Mouse (Mus musculus) neutrophil, adult 59 days (primary cell): ENCODE measurements around the gene Iqsec2. TPM values are rescaled to one million over a fixed set of nuclear protein-coding genes. Genes with fewer than 3 reads are reported as not detected.

Experiments used
- total RNA-seq, 2 experiments: library from RNA; stranded (reverse); gene quantifications; 1 replicate in 1 of 2; 2 replicates in 1 of 2; pipeline ENCODE4 v1.2.4; 2023

The Iqsec2 gene
- 1 to 10 TPM; 7.3 to 8.4 TPM for total RNA-seq

DNA sequence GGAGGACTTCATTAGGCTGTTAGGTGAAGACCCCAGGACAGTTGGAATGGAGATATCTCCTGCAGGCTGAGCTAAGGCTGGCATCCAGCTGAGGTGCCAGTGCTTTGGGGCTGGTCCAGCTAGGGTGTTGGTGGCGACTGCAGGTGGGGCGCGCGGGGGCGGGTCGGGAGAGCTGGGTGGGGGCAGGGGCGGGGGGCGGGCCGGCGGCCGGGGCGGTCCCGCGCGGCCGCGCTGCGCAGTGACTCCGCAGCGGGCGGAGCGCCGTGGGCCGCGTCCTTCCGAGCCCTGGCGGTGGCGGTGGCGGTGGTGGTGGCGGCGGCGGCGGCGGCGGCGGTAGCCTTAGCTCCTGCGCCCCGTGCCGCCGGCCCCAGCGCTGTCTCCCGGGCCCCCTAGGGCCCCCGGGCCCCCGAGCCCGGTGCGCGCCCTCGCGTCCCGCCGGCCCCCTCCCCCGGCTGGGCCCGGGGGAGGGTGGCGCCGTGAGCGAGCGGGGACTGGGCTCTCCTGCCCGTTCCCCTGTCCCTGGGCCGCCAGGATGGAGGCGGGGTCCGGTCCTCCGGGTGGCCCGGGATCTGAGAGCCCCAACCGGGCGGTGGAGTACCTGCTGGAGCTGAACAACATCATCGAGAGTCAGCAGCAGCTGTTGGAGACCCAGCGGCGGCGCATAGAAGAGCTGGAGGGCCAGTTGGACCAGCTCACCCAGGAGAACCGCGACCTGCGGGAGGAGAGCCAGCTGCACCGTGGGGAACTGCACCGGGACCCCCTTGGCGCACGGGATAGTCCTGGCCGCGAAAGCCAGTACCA is at the start of gene Iqsec2:
Gene Iqsec2 (plus strand): TSS at position 328 of the 801 bp plus-strand sequence.

DNA sequence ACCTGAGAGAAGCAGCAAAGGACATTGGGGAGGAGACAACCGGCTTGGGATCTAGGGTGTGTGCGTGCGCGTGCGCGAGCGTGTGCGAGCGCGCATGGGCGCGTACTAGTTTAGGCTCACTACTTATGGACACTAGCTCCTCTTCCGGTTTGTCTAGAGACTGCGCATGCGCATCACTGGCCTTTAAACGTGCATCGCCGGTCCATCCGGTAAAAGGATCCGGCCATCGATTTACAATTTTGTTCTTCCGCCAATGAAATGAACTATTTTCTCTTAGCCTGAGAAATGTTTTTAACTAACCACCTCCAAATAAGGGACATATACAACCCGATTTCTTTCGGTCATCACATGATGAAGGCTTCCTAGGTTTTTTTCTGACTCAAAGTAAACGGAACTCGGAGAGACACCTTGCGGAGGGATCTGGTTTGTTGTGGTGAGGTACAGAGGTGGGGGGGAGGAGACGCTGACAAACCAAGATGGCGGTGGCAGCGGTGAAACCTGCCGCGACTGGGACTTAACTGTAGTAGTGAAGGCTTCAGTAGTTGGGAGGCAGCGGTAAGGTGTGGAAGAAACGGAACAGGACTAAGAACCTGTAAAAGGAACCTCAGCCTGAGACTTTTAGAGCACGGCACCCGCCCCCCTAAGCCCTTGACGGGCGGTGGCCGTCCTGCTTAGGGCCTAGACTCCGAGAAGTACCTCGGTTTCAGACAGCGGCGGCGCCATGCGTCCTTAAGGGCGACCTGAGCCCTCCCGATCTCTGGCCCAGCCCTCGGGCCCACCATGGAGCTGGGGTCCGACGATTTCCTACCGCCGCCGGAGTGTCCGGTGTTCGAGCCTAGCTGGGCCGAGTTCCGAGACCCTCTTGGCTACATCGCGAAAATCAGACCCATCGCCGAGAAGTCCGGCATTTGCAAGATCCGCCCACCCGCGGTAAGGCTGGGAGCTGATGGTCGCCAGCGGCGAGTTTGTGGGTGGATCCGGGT is 89.0 kb downstream of the Iqsec2 start, which contains the start of gene Kdm5c:
Gene Kdm5c (plus strand): TSS at position 240 of the 983 bp plus-strand sequence.

Other genes starting within 250 kb of the Iqsec2 start
- 10 to 100 TPM; 35.6 to 44.6 TPM for gene Hsd17b10, start 142.4 kb upstream of the Iqsec2 start, total RNA-seq
- gene Ribc1, start 128.0 kb upstream of the Iqsec2 start, total RNA-seq = under 1 TPM; 0.38 to 0.99 TPM
- gene Smc1a, start 127.8 kb upstream of the Iqsec2 start, total RNA-seq = 10 to 100 TPM; 74.3 to 90.0 TPM
- 10 to 100 TPM; 56.6 to 82.6 TPM for gene Kdm5c, start 88.8 kb downstream of the Iqsec2 start, total RNA-seq
- 1 to 10 TPM; 6.5 to 9.9 TPM for gene Kantr, start 183.2 kb downstream of the Iqsec2 start, total RNA-seq
- 10 to 100 TPM; 11.3 to 15.7 TPM for gene Tspyl2, start 198.2 kb downstream of the Iqsec2 start, total RNA-seq
- not detected for gene Gpr173, start 224.4 kb downstream of the Iqsec2 start, total RNA-seq